Mouse (Mus musculus) brain, adult 2 months (tissue): ENCODE data around the gene Map4k4.

ENCODE experiments used
- DNase-seq: peaks from one replicate; pipeline ENCODE4 v3.0.0; 2011; ENCODE audit warnings: low read depth, low spot score

Gene Map4k4

GRCm38 (mm10) chr1:39962840-39963239 lies 62.1 kb downstream of the Map4k4 start:
- peak; percentile 89 for DNase-seq

DNA sequence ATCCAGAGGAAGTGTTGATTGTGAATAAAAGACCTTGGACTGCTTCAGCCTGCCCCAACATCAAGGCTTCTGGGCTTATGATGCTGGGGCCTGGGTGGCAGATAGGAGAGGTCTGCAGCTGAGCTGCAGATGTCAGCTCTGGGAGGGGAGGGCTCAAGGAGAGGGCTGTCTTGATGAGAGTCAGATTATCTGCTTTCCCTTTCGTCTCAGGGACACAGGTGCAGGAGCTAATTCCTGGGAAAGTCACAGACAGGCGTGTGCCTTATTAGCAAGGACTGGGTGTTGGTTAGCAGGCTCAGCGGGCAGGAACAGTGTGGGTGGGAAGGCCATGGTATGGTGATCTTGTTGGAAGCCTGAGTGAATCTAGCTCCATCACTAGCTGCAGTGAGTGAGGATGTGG lies 63.1 kb downstream of the Map4k4 start:
- DNase-seq: no peak

DNA sequence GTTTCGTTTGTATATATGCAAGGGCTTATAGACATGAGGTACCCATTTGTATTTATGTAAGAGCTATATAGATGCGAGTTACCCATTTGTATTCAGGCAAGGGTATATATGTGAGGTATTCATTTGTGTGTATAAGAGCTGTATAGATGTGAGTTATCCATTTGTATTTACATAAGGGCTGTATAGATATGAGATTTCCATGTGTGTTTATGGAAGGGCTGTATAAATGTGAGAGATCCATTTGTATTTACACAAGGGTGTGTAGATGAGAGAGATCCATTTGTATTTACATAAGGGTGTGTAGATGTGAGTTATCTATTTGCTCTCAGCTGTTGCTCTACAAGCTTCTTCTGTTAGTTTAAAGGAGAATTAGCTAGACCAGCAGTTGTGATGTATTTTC lies 63.7 kb downstream of the Map4k4 start:
- no peak for DNase-seq

- DNase-seq: peak; percentile 46
These were observed 64.7 kb downstream of the Map4k4 start for GRCm38 (mm10) chr1:39965461-39965860.

DNA sequence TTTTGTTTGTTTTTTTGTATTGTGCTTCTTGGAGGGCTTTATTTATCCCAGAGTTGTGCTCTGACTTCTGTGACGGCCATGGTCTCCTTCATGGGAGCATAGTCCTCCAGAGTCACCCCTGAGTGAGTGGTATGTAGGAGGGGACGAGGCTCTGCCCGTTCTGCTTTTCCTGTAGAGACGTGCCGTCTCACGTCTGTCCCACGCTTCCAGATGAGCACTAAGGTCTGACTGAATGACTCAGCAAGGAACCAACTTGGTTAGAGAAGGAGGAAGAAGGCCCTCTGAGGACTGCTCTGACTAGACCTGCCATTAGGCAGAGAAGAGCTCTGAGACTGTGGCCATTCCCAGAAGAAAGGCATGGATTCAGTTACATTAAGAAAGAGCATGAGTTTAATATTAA lies 68.3 kb downstream of the Map4k4 start:
- peak; percentile 60 for DNase-seq

GRCm38 (mm10) chr1:39969771-39970406 lies 69.2 kb downstream of the Map4k4 start:
- no peak for DNase-seq

- no peak for DNase-seq
These were observed 71.7 kb downstream of the Map4k4 start for GRCm38 (mm10) chr1:39972411-39972810.

DNA sequence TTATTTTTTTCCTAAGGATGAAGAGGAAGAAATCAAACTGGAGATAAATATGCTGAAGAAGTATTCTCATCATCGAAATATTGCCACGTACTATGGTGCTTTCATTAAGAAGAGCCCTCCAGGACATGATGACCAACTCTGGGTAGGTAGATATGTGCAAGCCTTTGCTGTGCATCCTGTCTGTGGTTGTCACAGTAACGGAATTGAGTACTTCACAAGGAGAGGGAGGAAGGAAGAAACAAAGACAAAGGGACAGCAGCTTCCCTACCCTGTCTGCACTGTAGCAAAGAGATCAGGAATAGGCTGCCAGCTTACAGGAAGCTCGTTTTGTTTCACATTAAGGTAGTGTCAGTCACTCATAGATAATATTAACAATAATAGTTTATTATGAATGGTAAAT lies 73.2 kb downstream of the Map4k4 start:
- no peak for DNase-seq

GRCm38 (mm10) chr1:39975005-39975404 lies 74.3 kb downstream of the Map4k4 start:
- DNase-seq: no peak

DNA sequence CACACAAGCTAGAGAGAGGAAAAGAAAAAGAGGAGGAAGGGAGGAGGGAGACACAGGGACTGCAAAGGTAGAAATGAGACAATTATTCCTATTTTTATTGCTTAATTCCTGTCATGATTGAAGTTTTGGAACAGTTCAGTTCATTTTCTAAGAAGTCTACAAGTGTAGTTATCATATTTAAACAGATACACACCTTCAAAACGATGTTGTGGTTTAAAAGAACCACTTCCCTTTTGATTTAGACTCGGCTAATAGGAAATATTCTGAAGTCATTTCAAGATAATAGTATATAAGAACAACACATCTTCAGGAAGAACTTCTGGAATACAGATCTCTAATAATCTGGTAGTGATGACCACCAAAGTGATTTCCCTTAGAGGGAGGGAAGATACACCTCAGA lies 75.4 kb downstream of the Map4k4 start:
- no peak for DNase-seq

DNA sequence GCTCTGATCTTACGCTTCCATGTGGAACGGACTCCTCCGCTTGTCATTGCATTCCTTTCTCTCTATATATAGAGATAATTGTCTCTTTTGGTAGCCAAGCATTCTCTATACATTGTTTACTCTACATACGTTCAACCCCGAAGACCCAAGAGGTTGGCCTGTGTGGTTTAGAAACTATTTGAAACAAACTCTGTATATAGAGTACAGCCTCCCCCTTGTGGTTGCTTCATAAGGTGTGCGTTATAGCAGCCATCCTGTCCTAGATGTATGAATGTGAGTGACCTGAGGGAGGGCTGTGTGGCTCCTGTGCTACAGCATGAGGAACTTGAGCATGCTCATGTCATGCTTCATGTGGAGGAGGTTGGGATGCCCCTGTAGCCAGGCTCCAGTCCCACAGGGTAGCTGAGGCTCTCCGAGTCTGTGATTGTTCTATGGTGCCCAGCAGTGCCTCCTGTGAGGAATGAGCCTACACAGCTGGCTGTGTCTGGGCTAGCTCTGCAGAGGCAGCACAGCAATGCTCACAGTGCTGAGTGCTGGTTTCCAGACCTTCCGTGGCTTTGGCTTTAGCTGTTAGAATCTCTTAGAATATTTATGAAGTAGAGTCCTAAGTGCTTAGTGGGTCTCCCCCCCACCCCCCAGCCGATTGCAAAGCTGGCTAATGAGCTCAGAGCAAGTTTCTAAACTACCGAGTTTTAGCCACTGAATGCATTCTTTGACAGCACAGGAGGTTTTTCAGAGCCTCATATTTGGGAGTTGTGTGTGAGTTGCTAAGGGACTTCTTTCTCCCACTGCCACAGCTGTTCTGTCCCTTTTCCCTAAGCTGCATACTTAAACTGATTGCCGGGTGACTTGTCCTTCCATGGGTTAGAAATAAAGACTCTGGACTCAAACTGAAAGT lies 76.4 kb downstream of the Map4k4 start:
- DNase-seq: no peak

GRCm38 (mm10) chr1:39978781-39979486 lies 78.2 kb downstream of the Map4k4 start:
- no peak for DNase-seq

GRCm38 (mm10) chr1:39980314-39981290 lies 79.9 kb downstream of the Map4k4 start:
- DNase-seq: no peak

GRCm38 (mm10) chr1:39981970-39982369 lies 81.3 kb downstream of the Map4k4 start:
- DNase-seq: no peak

GRCm38 (mm10) chr1:39982727-39983487 lies 82.2 kb downstream of the Map4k4 start:
- DNase-seq: peak; percentile 44

DNA sequence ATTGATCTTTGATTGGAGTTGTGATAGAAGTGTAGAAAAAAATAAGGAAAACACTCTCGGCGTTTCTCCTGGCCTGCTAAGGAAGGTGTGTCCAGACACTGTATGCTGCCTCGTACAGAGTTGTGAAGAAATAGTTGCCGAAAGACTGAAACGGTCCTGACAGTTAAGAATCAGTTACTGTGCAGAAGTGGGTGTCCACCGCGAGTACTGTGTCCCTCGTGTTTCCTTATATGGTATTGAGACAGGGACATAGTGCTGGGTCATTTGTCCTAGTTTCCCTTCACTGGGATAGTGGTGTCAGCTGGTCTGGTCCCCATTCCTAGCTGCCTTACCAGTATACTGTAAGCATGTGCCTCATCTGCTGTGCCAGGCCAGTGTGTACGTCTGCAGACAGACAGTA lies 83.6 kb downstream of the Map4k4 start:
- DNase-seq: no peak

DNA sequence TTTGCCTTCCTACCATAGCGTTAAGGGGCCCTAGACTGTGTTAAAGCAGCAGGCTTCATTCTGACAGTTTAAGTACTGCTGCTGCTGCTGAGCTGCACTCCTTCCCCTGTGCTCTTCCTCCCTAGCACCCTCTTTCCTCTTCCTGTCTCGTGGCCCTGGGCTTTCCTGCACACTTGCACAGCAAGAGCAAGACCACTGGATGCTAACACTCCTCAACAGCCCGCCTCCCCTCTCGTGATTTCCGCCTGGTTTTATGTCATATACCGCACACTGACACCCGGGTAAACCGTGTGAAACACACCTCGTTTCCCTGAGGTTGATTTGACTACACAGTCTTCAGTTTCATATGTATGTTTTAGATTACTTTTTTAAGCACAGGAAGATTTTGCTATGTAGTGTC lies 86.1 kb downstream of the Map4k4 start:
- DNase-seq: no peak

GRCm38 (mm10) chr1:39988841-39989240 lies 88.1 kb downstream of the Map4k4 start:
- peak; percentile 74 for DNase-seq

DNA sequence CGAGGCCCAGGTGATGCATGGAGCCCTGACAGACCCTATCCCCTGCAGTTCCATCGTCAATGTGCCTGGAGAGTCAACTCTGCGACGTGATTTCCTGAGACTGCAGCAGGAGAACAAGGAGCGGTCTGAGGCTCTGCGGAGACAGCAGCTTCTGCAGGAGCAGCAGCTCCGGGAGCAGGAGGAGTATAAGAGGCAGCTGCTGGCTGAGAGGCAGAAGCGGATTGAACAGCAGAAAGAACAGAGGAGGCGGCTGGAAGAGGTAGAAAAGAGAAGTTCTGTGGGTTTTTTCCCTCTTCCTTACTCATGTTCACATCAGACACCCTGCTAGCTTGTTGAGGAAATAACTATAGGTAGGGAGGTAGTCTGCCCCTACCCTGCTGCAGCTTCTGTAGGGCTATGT lies 89.3 kb downstream of the Map4k4 start:
- DNase-seq: peak; percentile 77

GRCm38 (mm10) chr1:39993921-39994320 lies 93.2 kb downstream of the Map4k4 start:
- DNase-seq: no peak
